Mouse (Mus musculus) layer of hippocampus, postnatal 25 days (tissue): ENCODE results near the gene Defb48. TPM values are rescaled to one million over a fixed set of nuclear protein-coding genes. Genes with fewer than 3 reads are reported as not detected.

ENCODE experiments used
- DNase-seq, 2 experiments: peaks; one replicate each; pipeline ENCODE4 v3.0.0; 2022; ENCODE audit warnings: mixed read lengths in 2 of 2, low spot score in 1 of 2; ENCODE audit errors: extremely low spot score in 1 of 2
- total RNA-seq, 2 experiments: library from RNA; stranded (reverse); gene quantifications; 2 replicates each; pipeline ENCODE4 v1.2.3; 2021

Gene Defb48
- total RNA-seq, 2 experiments from 2014 or later = not detected

DNA sequence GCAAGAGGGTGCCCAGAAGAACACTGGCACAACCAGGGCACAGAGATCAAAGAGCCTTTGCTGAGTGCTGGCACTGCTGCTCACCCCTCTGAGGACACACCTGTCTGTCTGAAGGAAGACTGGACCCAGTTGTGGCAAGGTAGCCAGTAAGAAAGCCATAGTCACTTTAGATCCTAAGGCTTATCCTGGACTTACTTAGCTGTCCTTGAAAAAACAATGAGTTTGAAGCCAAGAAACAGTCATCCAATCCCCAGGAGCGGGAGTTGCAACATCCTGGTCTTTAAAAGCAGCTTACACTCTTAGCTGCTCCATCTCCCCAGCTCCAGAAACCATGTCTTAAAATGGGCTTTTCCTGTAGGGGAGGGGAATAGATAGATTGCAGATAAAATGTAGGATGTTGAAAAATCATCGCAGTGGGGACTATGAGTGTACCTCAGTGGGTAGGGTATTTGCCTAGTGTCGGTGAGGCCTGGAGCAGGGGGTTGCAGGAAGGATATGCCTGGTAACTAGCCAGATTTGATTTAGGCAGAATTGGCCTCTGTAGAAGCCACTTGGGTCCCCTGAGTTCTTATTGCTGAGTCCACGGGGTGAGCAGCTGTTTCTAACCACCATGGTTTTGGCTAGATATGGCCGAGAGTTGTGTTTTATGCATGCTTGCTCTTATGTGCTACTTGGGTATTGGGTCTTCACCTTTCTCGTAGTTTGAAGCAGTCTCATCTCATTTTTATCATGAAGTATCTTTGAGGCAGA is 47.5 kb downstream of the Defb48 start:
- DNase-seq = no peak

DNA sequence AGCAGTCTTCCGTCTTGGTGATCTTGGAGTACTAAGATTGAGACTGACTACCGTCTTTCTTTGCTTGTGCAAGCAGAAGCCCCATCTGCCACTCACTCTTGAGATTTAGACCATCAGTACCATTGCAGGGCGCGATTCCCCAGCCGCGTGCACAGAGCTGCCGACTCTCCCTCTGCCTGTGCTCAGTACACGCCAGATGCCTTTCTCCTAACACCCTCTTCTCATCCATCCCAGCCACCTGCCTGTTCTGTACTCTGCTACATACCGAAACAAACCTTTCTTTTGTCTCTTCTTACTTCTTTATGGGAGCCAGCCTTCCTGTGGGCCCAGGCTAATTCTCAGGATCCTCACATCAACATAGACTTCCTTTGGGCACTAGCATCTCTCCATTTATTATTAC is 48.9 kb downstream of the Defb48 start:
- DNase-seq = no peak

DNA sequence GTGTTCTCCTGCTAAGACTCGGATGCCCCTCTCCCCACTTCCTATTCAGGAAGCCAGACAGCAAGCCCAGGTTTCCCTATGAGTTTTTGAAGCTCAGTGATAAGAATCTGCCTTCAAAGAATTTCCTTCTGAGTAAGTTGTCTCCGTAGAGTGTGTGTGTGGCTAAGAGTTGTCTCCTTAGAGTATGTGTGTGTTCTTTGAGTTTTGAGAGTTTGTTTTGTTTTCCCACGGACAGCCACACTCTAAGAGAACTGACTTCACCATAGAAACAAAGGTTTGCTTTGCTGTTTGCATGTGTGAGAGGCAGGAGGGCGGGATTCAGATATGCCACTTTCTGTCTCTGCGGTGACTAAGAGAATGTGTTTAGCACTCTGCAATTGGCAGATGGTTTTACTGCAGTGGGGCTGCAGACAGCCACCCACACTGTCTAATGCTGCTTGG is 56.2 kb downstream of the Defb48 start:
- DNase-seq = no peak

Other genes with a start within 250 kb of the Defb48 start
- 10 to 100 TPM; 44.4 to 46.0 TPM for gene Ints6, start 223.3 kb downstream of the Defb48 start, total RNA-seq
- 10 to 100 TPM; 14.1 to 16.5 TPM for gene Wdfy2, start 146.8 kb downstream of the Defb48 start, total RNA-seq
- not detected for gene Defb47, start 13.6 kb upstream of the Defb48 start, total RNA-seq
- gene Defb43, start 27.3 kb upstream of the Defb48 start, total RNA-seq = not detected
- under 1 TPM in 1 of 2 experiments, not detected in 1; 0.49 TPM for gene Defb42, start 62.5 kb upstream of the Defb48 start, total RNA-seq
- gene Defb30, start 65.5 kb upstream of the Defb48 start, total RNA-seq = not detected